Mouse (Mus musculus) neural tube, embryonic 11.5 days (tissue): Measurements from ENCODE around the gene Neb. TPM values are rescaled to one million over a fixed set of nuclear protein-coding genes. Genes with fewer than 3 reads are reported as not detected.

Experiments used
- microRNA-seq: library from miRNA; unstranded; fragments of <30 nt; microRNA quantifications from one replicate; pipeline ENCODE4, GENCODE M21; 2016
- polyA plus RNA-seq: library from polyadenylated mRNA; unstranded; fragments of >200 nt; fragmentation: Nextera tagmentation; extraction: Ambion mirVana; gene quantifications from 2 replicates; pipeline ENCODE4 v1.2.1, GENCODE M21; 2014

Gene Neb
- polyA plus RNA-seq, 1 experiment from 2014 or later = 16.7 TPM

Small RNA genes lying within 50 kb of the gene (microRNA-seq; reads per million reads assigned to microRNA genes)
- gene Gm22095 = not detected

Other genes starting within 250 kb of the Neb start
- 80.3 and 81.7 TPM in 2 replicates for gene Arl5a, start 46.4 kb upstream of the Neb start, polyA plus RNA-seq